Mouse (Mus musculus) layer of hippocampus, postnatal 25 days (tissue): ENCODE measurements at regions not wholly inside any gene's neighbourhood (a gene's known extent, or its start where the extent isn't known, plus 50 kb on each side); places are given as distances from the start of the nearest gene placed in this dataset.

Experiments
- DNase-seq, 2 experiments: peaks; one replicate each; pipeline ENCODE4 v3.0.0; 2022; ENCODE audit warnings: mixed read lengths in 2 of 2, low spot score in 1 of 2; ENCODE audit errors: extremely low spot score in 1 of 2

DNA sequence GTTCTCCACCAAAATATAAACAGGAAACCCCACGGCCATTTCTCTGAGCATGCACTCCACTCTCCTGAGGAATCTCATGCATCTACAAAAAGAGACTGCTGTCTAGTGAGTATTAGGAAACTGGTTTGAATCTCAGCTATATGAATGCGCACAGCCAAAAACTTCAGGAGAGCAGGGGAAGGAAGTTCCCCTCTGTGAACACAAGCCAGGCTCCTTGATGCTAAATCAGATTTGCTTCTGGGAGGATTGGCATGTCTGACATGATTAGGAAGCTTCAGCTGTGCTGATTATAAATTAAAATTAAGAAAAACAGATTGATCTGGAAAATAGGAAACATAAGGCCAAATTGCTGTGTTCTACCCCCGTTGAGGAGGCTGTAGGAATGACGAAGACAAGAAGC, 304.1 kb upstream of the BC052040 start:
- DNase-seq, result no peak

DNA sequence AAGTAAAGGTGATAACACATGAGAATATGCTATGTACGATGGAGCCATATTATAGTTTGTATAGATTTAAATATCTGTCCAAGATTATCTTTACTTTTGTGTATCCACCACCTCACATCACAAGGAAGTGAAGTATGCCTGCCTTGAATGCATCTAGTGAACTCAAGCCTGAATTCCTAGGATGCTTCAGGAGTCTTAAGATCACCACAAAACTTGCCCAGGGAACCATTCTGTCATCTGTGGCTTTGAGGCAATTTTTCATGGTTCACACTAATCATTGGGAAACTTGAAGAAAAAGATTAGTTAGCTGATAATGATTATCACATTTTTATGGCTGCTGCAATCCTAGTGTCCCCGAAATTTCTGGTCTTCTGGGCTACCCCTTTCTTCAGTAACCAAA, 288.5 kb upstream of the BC052040 start:
- no peak for DNase-seq

DNA sequence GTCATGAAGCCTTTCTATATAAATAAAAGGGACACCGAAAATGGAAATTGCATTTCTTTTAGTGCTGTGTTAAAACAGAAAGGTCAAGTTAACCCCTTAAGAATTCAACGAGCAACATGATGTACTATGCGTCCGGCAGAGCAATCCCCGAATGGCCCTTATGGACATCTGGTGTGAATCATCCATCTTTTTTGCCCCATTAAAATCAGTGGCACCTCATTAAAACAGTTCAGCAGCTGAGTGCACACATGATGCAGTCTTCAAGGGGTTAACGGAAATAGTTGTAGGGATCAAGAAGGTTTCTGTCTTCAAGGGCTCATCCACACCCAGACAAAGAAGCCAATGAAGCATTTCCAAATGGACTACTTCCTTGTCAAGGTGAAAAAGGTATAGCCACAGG, 284.1 kb upstream of the BC052040 start:
- no peak for DNase-seq

DNA sequence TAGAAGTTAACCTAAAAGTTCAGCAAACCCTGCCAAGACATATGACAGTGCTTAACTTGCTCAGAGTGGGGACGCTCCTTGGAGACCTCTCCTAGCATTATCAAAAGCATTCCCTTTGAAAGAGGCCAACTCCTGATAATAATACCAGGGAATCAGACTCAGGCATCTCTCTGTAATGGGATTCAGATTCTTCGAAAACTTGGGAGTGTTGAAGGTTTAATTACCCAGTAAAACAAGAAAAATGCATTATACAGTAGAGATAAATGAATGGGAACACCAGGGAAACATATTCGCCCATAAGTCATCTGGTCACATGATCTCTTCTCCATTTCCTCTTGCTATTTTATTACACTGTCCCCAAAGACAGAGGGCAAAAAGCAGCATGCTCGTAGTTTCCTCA, 274.3 kb upstream of the BC052040 start:
- DNase-seq, result no peak

DNA sequence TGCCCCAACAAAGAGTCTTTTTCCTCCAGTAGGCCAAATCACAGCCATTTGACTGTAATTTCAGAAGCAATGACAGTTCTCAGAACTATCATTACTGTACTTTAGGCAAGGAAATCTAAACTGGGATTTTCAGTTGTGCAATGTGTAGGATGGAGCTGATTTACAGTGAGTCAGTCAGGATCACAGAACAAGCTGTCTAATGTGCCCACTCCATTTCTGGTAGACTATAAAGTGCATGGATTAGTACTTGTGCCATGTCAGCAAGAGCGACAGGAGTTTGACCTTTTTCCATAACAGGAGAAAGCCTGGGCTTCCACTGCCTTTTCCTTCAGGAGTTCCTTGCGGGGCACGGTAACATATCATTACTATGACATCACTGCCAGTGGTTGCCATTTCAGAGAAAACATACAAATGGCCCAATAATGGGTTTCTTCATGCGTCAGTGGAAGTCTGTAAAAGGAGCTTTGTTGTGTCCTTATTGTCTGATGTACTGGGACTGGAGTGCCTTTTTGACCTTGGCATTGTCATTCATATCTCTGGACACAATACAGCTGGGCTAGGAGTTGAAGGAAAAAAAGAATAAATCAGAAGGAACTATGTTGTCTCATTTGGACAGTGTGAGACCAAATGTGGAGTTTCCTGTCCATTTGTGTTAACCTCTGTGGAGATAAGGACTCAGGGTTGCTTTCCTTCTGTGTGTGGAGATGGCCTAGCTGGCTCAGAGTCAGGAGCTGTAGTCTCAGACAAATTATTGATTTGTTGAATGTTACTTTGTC, 271.5 kb upstream of the BC052040 start:
- no peak for DNase-seq

DNA sequence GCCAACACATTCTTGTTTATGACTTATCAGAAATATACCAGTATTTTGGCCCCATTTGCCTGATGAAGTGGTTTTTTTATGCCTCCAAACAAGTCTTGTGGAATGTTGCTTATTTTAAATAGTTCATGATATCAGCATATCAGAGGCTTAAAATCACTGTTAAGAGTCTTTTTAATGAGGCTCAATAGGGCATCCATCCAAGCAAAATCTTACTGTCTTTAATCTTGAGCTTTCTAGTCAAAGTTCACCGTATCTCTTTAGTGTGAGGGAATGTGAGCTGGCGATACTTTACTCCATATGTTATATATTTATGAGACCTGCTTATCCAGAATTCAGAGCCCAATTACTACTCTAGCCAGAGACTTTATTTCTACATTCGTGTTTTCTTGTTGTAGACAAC, 263.0 kb upstream of the BC052040 start:
- DNase-seq, result no peak

DNA sequence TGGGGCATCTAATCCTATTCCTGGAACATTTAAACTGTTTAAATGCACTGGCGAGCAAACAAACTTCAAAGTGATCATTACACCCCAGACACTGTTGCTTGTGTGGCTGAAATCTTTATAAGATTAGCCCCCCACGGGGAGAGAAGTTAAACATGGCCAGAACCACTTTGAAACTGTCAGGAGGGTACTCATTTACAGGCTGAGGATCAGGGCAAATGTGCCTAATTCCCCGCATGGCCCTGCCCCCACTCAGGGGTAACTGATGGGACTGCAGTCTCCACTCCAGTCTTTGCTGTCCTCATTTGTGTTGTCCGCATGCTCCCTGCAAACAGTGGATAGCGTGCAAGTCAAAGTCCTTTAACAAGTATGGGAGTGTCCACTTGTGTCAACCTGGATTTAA, 258.9 kb upstream of the BC052040 start:
- DNase-seq, result no peak

DNA sequence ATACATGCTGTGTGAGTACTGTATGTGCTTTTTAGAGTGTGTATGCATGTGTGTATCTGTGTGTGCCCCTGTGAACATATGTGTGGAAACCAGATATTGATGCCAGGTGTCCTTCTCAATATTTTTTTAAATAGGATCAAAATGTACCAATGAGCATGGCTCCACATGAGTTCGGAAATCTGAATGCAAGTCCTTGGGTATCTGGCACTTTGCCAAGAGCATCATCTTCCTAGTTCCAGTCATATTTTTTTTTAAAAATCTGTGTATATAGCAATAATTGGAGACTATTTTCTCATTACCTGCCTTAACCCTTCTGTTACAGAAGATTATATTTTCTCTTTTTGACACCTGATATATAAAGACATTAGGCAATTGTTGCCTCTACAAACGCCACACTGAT, 255.0 kb upstream of the BC052040 start:
- DNase-seq, result no peak

DNA sequence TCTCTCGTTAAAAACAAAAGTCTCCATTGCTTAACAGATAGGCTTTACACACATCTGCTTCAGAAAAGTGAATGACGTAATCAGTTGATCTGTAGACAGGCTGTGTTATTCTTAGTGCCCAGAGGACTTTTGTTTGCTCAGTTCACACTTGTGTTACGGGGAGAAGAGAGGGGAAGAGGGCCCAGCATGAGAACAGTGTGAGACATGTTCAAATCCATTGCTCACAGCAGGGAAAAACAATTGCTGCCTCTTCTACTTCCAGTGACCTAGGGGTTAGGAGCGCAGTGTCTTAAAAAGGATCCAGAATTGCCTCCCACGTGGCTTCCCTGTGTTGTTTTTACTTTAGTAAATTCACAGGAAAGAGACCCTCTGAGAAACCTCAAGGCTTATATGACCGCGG, 243.3 kb upstream of the BC052040 start:
- no peak for DNase-seq

DNA sequence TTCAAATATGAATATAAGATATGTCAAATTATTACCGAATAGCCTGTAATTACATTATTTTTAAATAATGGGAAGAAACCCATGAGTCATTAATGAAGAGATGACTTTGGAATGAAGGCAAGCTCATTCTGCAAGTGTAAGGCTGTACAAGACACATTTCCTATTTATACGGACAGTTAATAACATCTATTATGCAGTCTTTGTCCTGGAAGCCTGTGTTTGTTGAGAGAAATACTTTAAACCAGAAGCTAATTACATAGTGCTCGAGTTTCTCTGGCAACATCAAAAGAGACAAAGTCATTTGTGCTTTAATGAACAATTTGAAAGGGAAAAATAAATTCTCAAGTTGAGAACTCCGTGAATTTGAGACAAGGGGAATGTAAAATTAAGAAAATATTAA, 242.5 kb upstream of the BC052040 start:
- DNase-seq, result no peak

DNA sequence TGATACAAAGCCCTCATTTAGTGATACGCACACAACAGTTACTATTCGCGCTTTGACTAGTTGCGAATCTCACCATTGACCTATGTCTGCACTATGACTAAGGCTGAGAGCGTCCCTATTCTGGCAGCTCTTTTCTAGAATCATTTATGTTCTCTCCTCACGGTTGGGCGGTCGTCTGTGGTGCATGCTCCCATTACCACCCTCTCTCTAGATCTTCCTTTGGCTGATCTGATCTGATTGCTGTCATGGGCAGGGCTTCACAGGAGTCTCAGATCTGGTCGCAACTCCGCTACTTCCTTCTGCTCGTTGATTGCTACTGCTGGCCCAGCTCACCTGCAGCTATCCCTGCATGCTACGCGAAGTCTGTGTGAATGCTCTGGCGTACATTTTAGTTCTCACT, 239.2 kb upstream of the BC052040 start:
- DNase-seq, result no peak

DNA sequence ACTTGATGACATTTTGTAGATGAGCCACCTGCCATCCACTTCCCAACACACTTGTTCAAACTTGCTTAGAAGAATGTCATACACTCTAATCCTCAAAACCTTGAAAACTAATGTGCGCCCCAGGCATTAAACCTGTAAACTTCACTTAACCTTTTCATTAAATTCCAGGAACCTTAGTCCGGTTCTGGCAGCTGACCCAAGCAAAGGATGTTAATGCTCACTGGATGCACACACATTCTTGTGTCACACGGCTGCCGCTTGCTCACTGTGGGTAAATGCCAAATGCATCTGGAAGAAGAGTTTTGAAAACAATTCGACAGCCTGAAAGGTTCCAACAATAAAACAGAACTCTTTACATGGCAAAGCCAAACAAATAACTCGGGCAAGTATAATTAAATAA, 235.0 kb upstream of the BC052040 start:
- no peak for DNase-seq

DNA sequence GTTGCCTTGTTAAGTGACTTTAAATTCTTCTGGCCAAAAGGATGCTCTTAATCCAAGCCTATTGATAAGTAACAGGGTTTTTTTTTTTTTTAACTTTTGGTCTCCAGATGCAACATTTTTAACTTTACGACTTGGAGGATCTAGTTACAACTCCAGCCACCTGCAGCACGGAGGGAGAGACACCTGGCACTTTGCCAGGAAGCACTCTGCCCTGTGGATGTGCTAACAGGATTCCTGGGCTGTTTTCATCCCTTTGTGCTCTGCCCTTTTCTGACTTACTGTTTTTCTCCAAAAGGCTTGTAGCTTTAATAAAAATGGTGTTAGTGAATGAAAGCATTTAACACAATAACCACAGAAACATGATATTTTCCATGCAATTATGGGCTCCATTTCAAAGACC, 233.3 kb upstream of the BC052040 start:
- no peak for DNase-seq

DNA sequence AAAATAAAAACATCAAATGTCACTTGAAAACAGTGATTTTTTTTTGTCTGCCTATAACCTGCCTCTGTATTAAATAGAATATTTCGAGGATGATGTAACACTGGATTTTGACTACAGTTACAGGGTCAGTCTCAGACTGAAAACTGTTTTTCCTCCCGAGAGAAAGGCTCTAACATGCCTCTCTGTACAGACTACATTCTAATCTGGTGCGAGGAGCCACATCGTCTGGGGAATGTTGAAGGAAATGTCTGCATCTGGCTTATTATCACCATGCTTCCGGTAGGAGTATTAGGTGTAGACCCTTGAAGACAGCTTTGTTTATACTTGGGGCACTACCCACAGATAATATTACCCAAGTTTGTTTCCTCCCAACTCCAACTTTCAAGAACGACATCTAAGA, 210.4 kb upstream of the BC052040 start:
- DNase-seq, result no peak

DNA sequence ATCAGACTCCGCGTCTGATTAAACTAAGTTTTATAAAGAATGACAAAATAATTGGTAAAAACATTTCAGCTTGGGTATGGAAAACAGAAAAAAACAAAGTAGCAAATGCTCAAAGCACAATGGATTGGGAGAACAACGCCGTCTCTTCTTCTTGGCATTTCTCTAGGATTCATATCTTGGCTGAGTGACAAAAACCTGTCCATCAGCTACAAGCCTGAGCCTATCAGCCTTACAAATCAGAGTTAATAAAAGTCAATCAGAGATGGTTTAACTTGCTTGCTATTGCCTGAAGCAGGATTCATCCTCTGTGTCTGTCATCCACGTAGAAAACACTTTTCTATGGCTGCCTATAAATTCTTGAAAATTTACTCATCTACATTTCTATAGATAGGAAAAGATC, 206.2 kb upstream of the BC052040 start:
- DNase-seq, result no peak

DNA sequence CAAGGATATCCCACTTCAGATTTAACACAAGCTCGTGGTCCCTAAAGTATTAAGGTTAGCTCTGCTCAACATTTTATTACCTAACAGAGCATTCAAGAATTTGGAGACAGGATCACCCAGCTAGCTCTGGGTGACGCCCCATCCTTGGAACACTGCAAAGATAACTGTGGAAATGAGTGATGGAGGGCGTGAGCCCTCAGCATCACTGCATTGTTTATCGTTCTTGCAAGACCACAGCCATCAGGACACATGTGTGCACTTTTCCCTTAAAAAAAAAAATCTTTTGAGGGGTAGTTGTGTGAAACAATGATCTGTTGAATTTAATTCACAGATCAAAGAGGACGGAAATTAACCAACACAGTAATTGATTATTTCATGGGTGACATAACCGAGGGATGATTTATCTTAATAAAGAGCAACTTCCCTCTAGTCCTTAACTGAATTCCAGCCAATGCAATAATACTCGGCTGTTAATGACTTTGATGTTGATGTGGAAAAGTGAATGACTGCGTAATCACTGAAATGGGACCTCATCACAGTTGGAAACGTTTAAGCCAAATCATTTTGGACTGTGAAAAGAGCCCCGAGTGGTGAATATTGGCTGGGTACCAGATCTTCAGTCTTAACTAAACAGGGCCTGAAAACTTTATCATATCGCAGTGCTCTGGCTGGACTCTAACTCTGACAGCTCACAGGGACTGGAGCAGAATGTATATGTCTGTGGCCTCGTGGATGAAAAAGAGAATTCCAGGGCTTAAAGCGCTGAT, 196.9 kb upstream of the BC052040 start:
- DNase-seq, result no peak

DNA sequence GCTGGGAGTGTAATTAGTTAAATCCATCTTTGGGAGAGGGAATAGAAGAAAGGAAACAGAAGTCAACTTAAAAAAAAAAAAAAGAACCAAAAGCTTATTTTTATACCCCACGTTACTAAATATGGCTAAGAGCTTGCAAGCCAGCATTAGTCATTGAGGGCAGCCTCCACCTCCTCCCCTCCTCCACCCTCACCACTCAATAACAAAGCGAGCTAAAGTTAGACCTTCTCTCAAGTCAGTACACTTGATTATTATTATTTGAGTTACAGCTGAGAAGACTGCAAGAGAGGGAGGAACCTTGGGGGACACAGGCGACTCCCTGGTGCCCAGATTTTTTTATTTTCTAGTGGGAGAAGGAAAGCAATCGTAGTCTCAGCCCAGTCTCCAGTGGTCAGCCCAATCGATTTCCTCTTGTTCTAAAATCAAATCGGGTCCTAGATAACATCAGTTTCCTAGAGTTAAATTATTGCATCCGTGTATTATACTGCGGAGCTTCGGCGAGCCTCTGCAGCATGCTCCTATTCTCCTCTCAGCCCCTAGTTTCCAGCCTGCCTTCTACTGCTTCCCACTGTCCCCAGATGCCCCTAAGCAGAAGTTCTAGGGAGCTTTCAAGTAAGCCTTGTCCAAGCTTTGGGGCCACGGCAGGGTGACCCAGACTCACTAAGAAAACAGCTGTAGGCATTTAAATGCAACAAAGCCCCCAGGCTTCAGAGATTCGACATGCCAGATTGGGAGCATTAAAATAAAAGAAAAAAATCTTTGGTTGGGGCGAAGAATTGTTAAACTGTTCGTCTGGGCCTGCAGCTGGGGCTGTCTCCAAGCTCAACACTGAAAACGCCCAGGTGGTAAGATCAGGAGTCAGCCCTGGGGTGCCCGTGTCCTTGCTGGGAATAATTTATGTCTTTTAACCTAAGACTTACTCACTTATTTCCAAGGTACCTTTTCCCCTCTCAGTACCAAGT, 196.0 kb upstream of the BC052040 start:
- DNase-seq, result no peak

DNA sequence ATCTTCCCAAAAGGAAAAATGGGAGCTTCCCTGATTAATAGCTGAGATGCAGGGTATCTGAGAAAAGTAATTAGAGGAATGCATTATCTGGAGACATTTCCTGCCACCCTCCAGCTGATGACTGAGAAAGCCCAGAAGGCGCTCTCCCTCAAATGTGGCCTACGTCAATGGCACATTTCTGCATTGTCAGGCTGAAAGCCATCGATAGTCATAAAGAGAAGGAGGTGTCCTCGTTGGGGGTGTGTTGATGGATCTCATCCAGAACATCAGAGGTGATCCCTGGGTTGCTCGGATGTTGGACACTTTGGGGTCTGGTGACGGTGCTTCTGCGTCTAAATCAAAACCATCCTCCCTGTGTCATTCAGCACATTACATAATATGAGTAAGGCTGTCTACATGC, 189.9 kb upstream of the BC052040 start:
- DNase-seq, result no peak

DNA sequence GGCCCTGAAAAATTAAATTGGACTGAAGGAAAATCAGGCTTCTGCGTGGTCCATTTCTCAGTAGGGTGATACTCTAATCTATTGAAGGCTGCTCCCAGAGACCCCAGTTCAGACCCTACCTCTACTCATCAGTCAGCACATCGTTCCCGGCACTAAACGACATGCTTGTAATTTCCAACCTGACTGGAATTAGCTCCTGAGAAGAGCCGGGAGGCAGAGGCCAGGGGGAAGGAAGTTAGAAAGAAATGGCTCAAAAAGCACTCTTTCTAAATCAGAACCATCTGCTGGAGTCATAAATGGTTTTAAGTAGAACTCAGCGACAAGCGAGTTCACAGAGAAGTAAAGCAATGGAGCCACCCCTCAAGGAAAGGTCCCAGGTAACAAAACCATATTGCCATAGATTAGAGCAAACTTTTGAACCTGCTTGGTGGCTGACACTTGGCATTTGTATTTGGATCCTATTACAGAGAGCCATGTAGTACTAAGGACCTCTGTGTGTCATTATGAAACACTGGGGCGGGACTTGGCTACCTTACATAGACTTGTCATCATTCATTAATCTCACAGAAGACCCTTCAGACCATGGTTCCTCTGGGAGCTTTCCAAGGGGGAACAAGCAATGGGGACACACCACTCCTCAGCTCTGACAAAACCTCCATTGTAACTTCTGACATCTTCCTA, 189.3 kb upstream of the BC052040 start:
- DNase-seq, result no peak

DNA sequence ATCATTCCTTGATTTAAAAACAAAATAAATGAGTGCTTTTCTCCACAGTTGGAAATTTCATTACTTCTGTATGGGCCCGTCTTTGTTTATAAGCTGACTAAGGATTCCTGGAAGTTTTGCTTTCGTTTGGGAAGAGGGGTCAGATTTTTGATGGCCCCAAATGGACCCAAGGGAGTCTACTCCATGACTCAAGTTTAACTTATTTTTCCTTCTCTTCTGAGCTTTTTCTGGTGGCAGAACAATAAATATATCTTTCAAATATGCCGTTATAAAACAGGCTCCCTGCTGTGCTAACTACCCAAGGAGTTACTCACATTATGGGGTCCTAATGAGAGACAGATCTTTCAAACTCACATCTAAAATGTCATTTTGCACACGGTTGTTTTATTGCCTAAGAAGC, 187.4 kb upstream of the BC052040 start:
- DNase-seq, result no peak

DNA sequence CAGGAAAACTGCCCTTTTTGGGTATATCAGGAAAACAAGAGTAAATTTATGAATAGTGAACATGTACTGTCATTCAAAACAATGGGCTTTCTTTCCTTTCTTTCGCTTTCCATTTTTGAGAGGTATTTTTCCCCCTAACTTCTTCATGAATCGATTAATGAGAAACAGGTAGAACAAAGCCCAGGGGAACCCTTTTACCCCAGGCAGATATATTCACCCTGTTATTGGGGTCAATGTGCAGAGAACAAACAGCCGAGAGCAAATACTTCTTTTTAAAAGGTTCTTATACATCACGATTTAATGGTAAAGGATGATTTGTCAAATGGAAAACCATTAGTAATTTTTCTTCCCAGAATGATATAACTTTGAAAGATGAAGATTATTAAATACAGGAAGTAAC, 183.0 kb upstream of the BC052040 start:
- DNase-seq, result no peak
